Mouse (Mus musculus) heart, embryonic 13.5 days (tissue): ENCODE measurements around the gene Taar1. TPM values are rescaled to one million over a fixed set of nuclear protein-coding genes. Genes with fewer than 3 reads are reported as not detected.

Experiments
- ATAC-seq: fragments of 200-750 bp; cut with Nextera tagmentation; 2 replicates; pipeline ENCODE4 v1.8.0; 2017; ENCODE audit warnings: moderate TSS enrichment; ENCODE audit not compliant: insufficient number of reproducible peaks, low FRiP score, low TSS enrichment; ENCODE audit errors: extremely low read depth
- H3K27ac ChIP-seq: fragments of 300-500 bp; sonication (generic); replicated peaks from 2 replicates; pipeline ENCODE4 v1.5.1; 2015; ENCODE audit warnings: moderate library complexity, mild to moderate bottlenecking, inconsistent platforms
- H3K27me3 ChIP-seq: fragments of 300-500 bp; sonication (generic); replicated peaks from 2 replicates; pipeline ENCODE4 v1.6.1; 2015; ENCODE audit warnings: mild to moderate bottlenecking, inconsistent platforms
- H3K36me3 ChIP-seq: fragments of 300-500 bp; sonication (generic); 2 replicates; pipeline ENCODE4 v1.6.1; 2015; ENCODE audit warnings: mild to moderate bottlenecking, inconsistent platforms
- H3K4me1 ChIP-seq: fragments of 300-500 bp; sonication (generic); 2 replicates; pipeline ENCODE4 v1.6.1; 2015; ENCODE audit warnings: inconsistent platforms
- H3K4me2 ChIP-seq: fragments of 300-500 bp; sonication (generic); 2 replicates; pipeline ENCODE4 v1.6.1; 2015; ENCODE audit warnings: inconsistent platforms, mild to moderate bottlenecking, moderate library complexity
- H3K4me3 ChIP-seq: fragments of 300-500 bp; sonication (generic); 2 replicates; pipeline ENCODE4 v1.5.1; 2015; ENCODE audit warnings: moderate library complexity, mild to moderate bottlenecking, inconsistent platforms
- H3K9ac ChIP-seq: fragments of 300-500 bp; sonication (generic); 2 replicates; pipeline ENCODE4 v1.6.1; 2015; ENCODE audit warnings: inconsistent platforms, mild to moderate bottlenecking, moderate library complexity
- H3K9me3 ChIP-seq: fragments of 300-500 bp; sonication (generic); 2 replicates; pipeline ENCODE4 v1.6.1; 2016; ENCODE audit warnings: inconsistent platforms
- WGBS: fragments of 180-500 bp; shearing (Covaris S2); methylation state at CpG from one replicate; pipeline ENCODE4 v1.1.7; 2015; ENCODE audit warnings: mixed read lengths; 5-methylcytosine and 5-hydroxymethylcytosine counted together
- polyA plus RNA-seq: library from polyadenylated mRNA; unstranded; fragments of >200 nt; fragmentation: Nextera tagmentation; extraction: Ambion mirVana; gene quantifications from 2 replicates; pipeline ENCODE4 v1.2.1, GENCODE M21; 2015

Taar1 gene
- polyA plus RNA-seq, 1 experiment from 2014 or later: not detected

DNA sequence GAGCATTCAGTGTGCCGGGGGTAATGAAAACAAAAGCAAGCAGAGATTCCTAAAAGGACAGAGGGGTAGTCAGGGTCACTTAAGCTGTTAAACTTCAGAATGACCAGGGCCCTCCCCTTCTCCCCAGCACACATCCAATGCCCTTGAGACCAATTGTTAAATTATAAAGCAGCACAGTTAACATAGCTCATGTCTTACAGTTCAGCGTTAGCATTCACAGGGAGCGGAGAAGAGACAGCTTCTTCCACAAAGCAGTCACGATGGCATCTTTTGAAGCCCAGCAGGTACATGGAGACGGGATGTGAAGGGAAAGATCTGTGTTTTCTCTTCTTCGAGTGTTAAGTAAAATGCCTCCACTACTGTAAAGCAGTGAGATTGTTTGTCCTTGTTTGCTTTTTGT is 18.2 kb downstream of the Taar1 start, which contains the start of gene Taar2:
Gene Taar2 (plus strand): TSS at position 261 of the 400 bp plus-strand sequence.
- ATAC-seq: no peak
- Histone ChIP-seq H3K4me1 (no peaks in the 10 kb centered on the region), H3K36me3 (no peaks in the 10 kb centered on the region), H3K27me3 (no peaks in the 10 kb centered on the region), H3K4me2 (no peak within 1 kb of the TSS), H3K4me3 (no peak within 1 kb of the TSS), H3K27ac (no peak within 1 kb of the TSS), H3K9ac (no peak within 1 kb of the TSS), H3K9me3 (no peaks in the 10 kb centered on the region)
- WGBS: 54% methylated on average over 6 of the region's 6 CpGs

- H3K4me3 ChIP-seq: no peak overlapping the region
Measured at GRCm38 (mm10) chr10:23942465-23942864, 22.3 kb downstream of the Taar1 start.

DNA sequence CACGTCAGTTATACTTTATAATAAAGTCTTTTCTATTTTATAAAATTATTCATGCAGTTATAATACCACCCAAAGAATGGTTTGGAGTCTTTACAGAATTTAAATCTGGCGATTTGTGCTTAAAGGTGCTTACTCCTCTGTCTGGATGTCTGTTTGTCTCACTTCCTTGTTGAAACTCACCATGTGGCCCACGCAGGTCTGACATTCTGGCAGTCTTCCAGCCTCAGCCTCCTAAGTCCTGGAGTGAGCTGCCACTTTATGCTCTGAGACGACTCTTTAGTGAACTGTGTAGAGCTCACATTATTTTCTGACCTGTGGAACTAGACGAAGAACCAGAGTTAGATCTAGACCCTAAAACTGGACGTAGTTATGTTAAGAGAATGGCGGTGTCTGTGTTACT is 27.9 kb downstream of the Taar1 start:
- ATAC-seq: no peak
- WGBS: 45% methylated on average over 7 of the region's 7 CpGs
- Histone ChIP-seq H3K27ac (no peak overlapping the region), H3K27me3 (no peaks in the 10 kb centered on the region), H3K9me3 (no peaks in the 10 kb centered on the region), H3K4me1 (peaks cover 5% of the 10 kb centered on the region), H3K36me3 (no peaks in the 10 kb centered on the region), H3K4me2 (no peak overlapping the region), H3K4me3 (no peak overlapping the region), H3K9ac (no peak overlapping the region)

More at GRCm38 (mm10) chr10:23942465-23942864, 22.3 kb downstream of the Taar1 start:
- no peak overlapping the region for H3K27ac ChIP-seq
- no peak for ATAC-seq
- H3K9me3 ChIP-seq: no peaks in the 10 kb centered on the region
- no peak overlapping the region for H3K4me2 ChIP-seq
- no peaks in the 10 kb centered on the region for H3K4me1 ChIP-seq
- H3K27me3 ChIP-seq: no peaks in the 10 kb centered on the region
- WGBS: 68% methylated on average over 5 of the region's 5 CpGs
- H3K9ac ChIP-seq: no peak overlapping the region
- H3K36me3 ChIP-seq: no peaks in the 10 kb centered on the region

- H3K4me3 ChIP-seq: no peak within 1 kb of the TSS
- H3K9me3 ChIP-seq: no peaks in the 10 kb centered on the region
- H3K4me2 ChIP-seq: no peak within 1 kb of the TSS
- H3K9ac ChIP-seq: no peak within 1 kb of the TSS
- no peaks in the 10 kb centered on the region for H3K36me3 ChIP-seq
- no peak within 1 kb of the TSS for H3K27ac ChIP-seq
- 81% methylated on average over 16 of the region's 16 CpGs for WGBS
- H3K27me3 ChIP-seq: no peaks in the 10 kb centered on the region
- peaks cover 9% of the 10 kb centered on the region for H3K4me1 ChIP-seq
- ATAC-seq: no peak
Measured at GRCm38 (mm10) chr10:23949508-23950005, 29.4 kb downstream of the Taar1 start, which contains the start of gene Taar3. Gene Taar3 (plus strand): TSS chr10:23949558.

DNA sequence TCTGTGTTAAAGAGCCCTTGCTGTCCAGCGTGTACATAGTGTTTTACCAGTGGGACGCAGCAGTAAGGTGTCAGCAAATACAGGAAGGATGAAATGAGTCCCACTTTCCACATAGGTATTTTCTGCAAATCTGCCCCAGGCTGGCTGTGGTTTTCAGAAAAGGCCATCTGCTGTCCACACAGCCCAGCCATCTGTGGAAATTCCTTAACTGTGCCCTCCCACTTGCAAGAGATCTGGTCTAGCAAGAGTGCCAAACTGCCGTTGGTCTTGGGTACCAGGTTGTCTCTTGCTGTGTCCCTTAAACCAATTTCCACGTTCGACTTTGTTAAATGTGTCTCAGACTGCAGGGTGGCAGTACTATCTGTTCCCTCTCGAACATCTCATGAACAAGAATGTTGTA is 31.6 kb downstream of the Taar1 start:
- H3K27me3 ChIP-seq: no peaks in the 10 kb centered on the region
- H3K27ac ChIP-seq: no peak overlapping the region
- ATAC-seq: no peak
- no peak overlapping the region for H3K4me2 ChIP-seq
- peaks cover 11% of the 10 kb centered on the region for H3K4me1 ChIP-seq
- WGBS: 67% methylated on average over 6 of the region's 6 CpGs
- no peaks in the 10 kb centered on the region for H3K9me3 ChIP-seq
- no peak overlapping the region for H3K4me3 ChIP-seq
- H3K9ac ChIP-seq: no peak overlapping the region
- H3K36me3 ChIP-seq: no peaks in the 10 kb centered on the region

GRCm38 (mm10) chr10:23959071-23959470 is 38.9 kb downstream of the Taar1 start:
- no peaks in the 10 kb centered on the region for H3K27me3 ChIP-seq
- peaks cover 20% of the 10 kb centered on the region; the same call in 1 of the 2 replicates for H3K4me1 ChIP-seq
- ATAC-seq: no peak
- no peaks in the 10 kb centered on the region for H3K9me3 ChIP-seq
- H3K4me3 ChIP-seq: no peak overlapping the region
- H3K9ac ChIP-seq: no peak overlapping the region
- no peak overlapping the region for H3K4me2 ChIP-seq
- no peak overlapping the region for H3K27ac ChIP-seq
- H3K36me3 ChIP-seq: no peaks in the 10 kb centered on the region
- WGBS: 53% methylated on average over 3 of the region's 3 CpGs

GRCm38 (mm10) chr10:23960444-23960915 is 40.3 kb downstream of the Taar1 start, which contains the start of gene Taar4:
Gene Taar4 (plus strand): TSS chr10:23960494.
- peaks cover 15% of the 10 kb centered on the region; the same call in 1 of the 2 replicates for H3K4me1 ChIP-seq
- no peak within 1 kb of the TSS for H3K4me2 ChIP-seq
- H3K27me3 ChIP-seq: no peaks in the 10 kb centered on the region
- no peaks in the 10 kb centered on the region for H3K9me3 ChIP-seq
- no peak within 1 kb of the TSS for H3K27ac ChIP-seq
- ATAC-seq: no peak
- no peak within 1 kb of the TSS for H3K9ac ChIP-seq
- H3K4me3 ChIP-seq: no peak within 1 kb of the TSS
- 88% methylated on average over 13 of the region's 13 CpGs for WGBS
- H3K36me3 ChIP-seq: no peaks in the 10 kb centered on the region

GRCm38 (mm10) chr10:23963444-23963843 is 43.3 kb downstream of the Taar1 start:
- peak overlapping the region; percentile 59; the same call in 1 of the 2 replicates for H3K27ac ChIP-seq
- H3K27me3 ChIP-seq: no peaks in the 10 kb centered on the region
- H3K4me3 ChIP-seq: no peak overlapping the region
- 34% methylated on average over 3 of the region's 3 CpGs for WGBS
- H3K36me3 ChIP-seq: no peaks in the 10 kb centered on the region
- H3K4me2 ChIP-seq: no peak overlapping the region
- no peaks in the 10 kb centered on the region for H3K9me3 ChIP-seq
- no peak overlapping the region for H3K9ac ChIP-seq
- ATAC-seq: no peak
- H3K4me1 ChIP-seq: peaks cover 9% of the 10 kb centered on the region; the same call in 1 of the 2 replicates

GRCm38 (mm10) chr10:23964921-23965610 is 44.9 kb downstream of the Taar1 start:
- Histone ChIP-seq H3K36me3 (no peaks in the 10 kb centered on the region), H3K4me1 (peaks cover 9% of the 10 kb centered on the region; the same call in 1 of the 2 replicates), H3K4me2 (no peak overlapping the region), H3K9me3 (no peaks in the 10 kb centered on the region), H3K9ac (no peak overlapping the region), H3K27me3 (no peaks in the 10 kb centered on the region), H3K27ac (no peak overlapping the region), H3K4me3 (no peak overlapping the region)
- no peak for ATAC-seq
- 76% methylated on average over 6 of the region's 6 CpGs for WGBS

- no peak for ATAC-seq
- Histone ChIP-seq H3K27me3 (no peaks in the 10 kb centered on the region), H3K9me3 (no peaks in the 10 kb centered on the region), H3K36me3 (no peaks in the 10 kb centered on the region), H3K4me1 (peaks cover 3% of the 10 kb centered on the region; the same call in 1 of the 2 replicates), H3K9ac (no peak within 1 kb of the TSS), H3K27ac (no peak within 1 kb of the TSS), H3K4me3 (no peak within 1 kb of the TSS), H3K4me2 (no peak within 1 kb of the TSS)
- WGBS: 79% methylated on average over 11 of the region's 11 CpGs
Measured at GRCm38 (mm10) chr10:23970656-23971165, 50.6 kb downstream of the Taar1 start, which contains the start of gene Taar5. Gene Taar5 (plus strand): TSS chr10:23970706.
